Mouse (Mus musculus) CH12.LX (cell line): ENCODE measurements around the gene Rnf145. TPM values are rescaled to one million over a fixed set of nuclear protein-coding genes. Genes with fewer than 3 reads are reported as not detected.

Experiments used
- DNase-seq: peaks from one replicate; pipeline ENCODE4 v3.0.0-alpha.2; 2013; ENCODE audit errors: extremely low read depth
- H3K27ac ChIP-seq: 2 replicates; pipeline ENCODE4 v1.5.1; 2012; ENCODE audit warnings: low read depth, mild to moderate bottlenecking, control low read depth, moderate library complexity; ENCODE audit not compliant: insufficient read depth
- H3K27me3 ChIP-seq: replicated peaks from 2 replicates; pipeline ENCODE3; 2012; ENCODE audit warnings: inconsistent platforms
- H3K36me3 ChIP-seq, 2 experiments: replicated peaks in 1 of 2; 2 replicates each; pipeline versions ENCODE3 to v1.6.1; 2012; ENCODE audit warnings: inconsistent platforms in 1 of 2, low read length in 1 of 2, mild to moderate bottlenecking in 1 of 2, mixed read lengths in 1 of 2, moderate library complexity in 1 of 2; ENCODE audit not compliant: control insufficient read depth in 1 of 2, insufficient read depth in 1 of 2
- H3K4me1 ChIP-seq, 2 experiments: 2 replicates each; pipeline ENCODE4 v1.6.1; 2012; ENCODE audit warnings: inconsistent platforms in 1 of 2, moderate library complexity in 1 of 2; ENCODE audit not compliant: insufficient read depth in 2 of 2, control insufficient read depth in 1 of 2
- H3K4me2 ChIP-seq: 2 replicates; pipeline ENCODE4 v1.6.1; 2012; ENCODE audit warnings: low read depth, mild to moderate bottlenecking, control low read depth; ENCODE audit not compliant: poor library complexity, insufficient read depth, severe bottlenecking
- H3K4me3 ChIP-seq, 3 experiments: fragments of 150-350 bp in 1 of 3; sonication (generic) in 1 of 3; replicated peaks in 1 of 3; 2 replicates each; pipeline versions ENCODE3 to v1.5.1; 2011 to 2012; ENCODE audit warnings: low read depth in 2 of 3, low read length in 2 of 3, mild to moderate bottlenecking in 2 of 3, moderate library complexity in 2 of 3, control low read depth in 1 of 3, improper control_type of control experiment in 1 of 3, inconsistent platforms in 1 of 3, mixed read lengths in 1 of 3; ENCODE audit not compliant: poor library complexity in 1 of 3
- H3K79me2 ChIP-seq: replicated peaks from 2 replicates; pipeline ENCODE4 v1.6.1; 2012; ENCODE audit warnings: mild to moderate bottlenecking, moderate library complexity; ENCODE audit not compliant: control insufficient read depth, poor library complexity, insufficient read depth, severe bottlenecking; ENCODE audit errors: extremely low read depth
- H3K9ac ChIP-seq: 2 replicates; pipeline ENCODE4 v1.6.1; 2012; ENCODE audit warnings: low read depth, mild to moderate bottlenecking, control low read depth, moderate library complexity; ENCODE audit not compliant: insufficient read depth
- H3K9me3 ChIP-seq: replicated peaks from 2 replicates; pipeline ENCODE3; 2012; ENCODE audit warnings: low read length, inconsistent platforms, mixed read lengths
- BHLHE40 ChIP-seq: IDR thresholded peaks from 2 replicates; pipeline ENCODE4 v1.6.1; 2011; ENCODE audit warnings: mild to moderate bottlenecking, low read depth, low read length, improper control_type of control experiment
- CHD2 ChIP-seq: IDR thresholded peaks from 2 replicates; pipeline ENCODE4 v1.6.1; 2011; ENCODE audit warnings: low read length, improper control_type of control experiment
- CTCF ChIP-seq, 2 experiments: IDR thresholded peaks in 1 of 2; conservative IDR thresholded peaks in 1 of 2; 2 replicates each; pipeline ENCODE4 v1.5.1; 2011 to 2012; ENCODE audit warnings: low read depth in 2 of 2, low read length in 2 of 2, improper control_type of control experiment in 1 of 2, inconsistent platforms in 1 of 2, mild to moderate bottlenecking in 1 of 2, moderate library complexity in 1 of 2
- EP300 ChIP-seq: IDR thresholded peaks from 2 replicates; pipeline ENCODE4 v1.6.1; 2011; ENCODE audit warnings: low read length, improper control_type of control experiment
- JUN ChIP-seq: IDR thresholded peaks from 2 replicates; pipeline ENCODE4 v1.6.1; 2011; ENCODE audit warnings: low read depth, mild to moderate bottlenecking, low read length, improper control_type of control experiment, moderate library complexity; ENCODE audit not compliant: insufficient read depth
- JUND ChIP-seq: conservative IDR thresholded peaks from 2 replicates; pipeline ENCODE4 v1.6.1; 2011; ENCODE audit warnings: low read depth, low read length, improper control_type of control experiment
- KAT2A ChIP-seq: IDR thresholded peaks from 2 replicates; pipeline ENCODE4 v1.6.1; 2012; ENCODE audit warnings: low read length, improper control_type of control experiment, inconsistent platforms; ENCODE audit not compliant: insufficient replicate concordance
- MAFK ChIP-seq: IDR thresholded peaks from 2 replicates; pipeline ENCODE4 v1.6.1; 2011; ENCODE audit warnings: low read length, improper control_type of control experiment; ENCODE audit not compliant: insufficient replicate concordance
- MAX ChIP-seq: IDR thresholded peaks from 2 replicates; pipeline ENCODE4 v1.6.1; 2011; ENCODE audit warnings: low read length, improper control_type of control experiment
- MAZ ChIP-seq: IDR thresholded peaks from 2 replicates; pipeline ENCODE4 v1.6.1; 2012; ENCODE audit warnings: low read depth, mild to moderate bottlenecking, inconsistent platforms, low read length, improper control_type of control experiment, moderate library complexity
- MEF2A ChIP-seq: IDR thresholded peaks from 2 replicates; pipeline ENCODE4 v1.6.1; 2014; ENCODE audit warnings: low read depth, mild to moderate bottlenecking, inconsistent platforms, low read length, improper control_type of control experiment, borderline replicate concordance
- NELFE ChIP-seq: IDR thresholded peaks from 2 replicates; pipeline ENCODE4 v1.6.1; 2011; ENCODE audit warnings: low read depth, low read length, improper control_type of control experiment
- POLR2A ChIP-seq: IDR thresholded peaks from 2 replicates; pipeline ENCODE4 v1.6.1; 2011; ENCODE audit warnings: low read depth, mild to moderate bottlenecking, improper control_type of control experiment, low read length
- POLR2AphosphoS2 ChIP-seq: IDR thresholded peaks from 2 replicates; pipeline ENCODE4 v1.6.1; 2011; ENCODE audit warnings: low read depth, low read length, improper control_type of control experiment
- RAD21 ChIP-seq: IDR thresholded peaks from 2 replicates; pipeline ENCODE4 v1.6.1; 2011; ENCODE audit warnings: low read depth, mild to moderate bottlenecking, low read length, improper control_type of control experiment, moderate library complexity
- RCOR1 ChIP-seq: conservative IDR thresholded peaks from 2 replicates; pipeline ENCODE4 v1.6.1; 2012; ENCODE audit warnings: low read depth, mild to moderate bottlenecking, inconsistent platforms, low read length, improper control_type of control experiment
- SMC3 ChIP-seq: IDR thresholded peaks from 2 replicates; pipeline ENCODE4 v1.6.1; 2011; ENCODE audit warnings: low read depth, low read length, improper control_type of control experiment
- ZNF384 ChIP-seq: IDR thresholded peaks from 2 replicates; pipeline ENCODE4 v1.6.1; 2012; ENCODE audit warnings: low read depth, low read length, improper control_type of control experiment, inconsistent platforms
- dilution Hi-C: fragments of 300-500 bp; cut with MboI; formaldehyde crosslinking; loops from 2 replicates; pipeline ENCODE4 v1.14.3; 2020; ENCODE audit warnings: low sequenced_read_pairs; ENCODE audit not compliant: extremely low pct_unique_long_range_greater_than_20kb, extremely low pct_ligation_motif_present
- in situ Hi-C: fragments of 300-500 bp; cut with MboI; formaldehyde crosslinking; loops from 3 replicates; pipeline ENCODE4 v1.14.3; 2019; ENCODE audit warnings: low sequenced_read_pairs, low pct_ligation_motif_present, low pct_unique_long_range_greater_than_20kb, mixed read lengths
- polyA plus RNA-seq: library from polyadenylated mRNA; unstranded; fragments of >175 nt; gene quantifications from 2 replicates; pipeline ENCODE4 v1.2.1, GENCODE M21; 2012; ENCODE audit warnings: low read depth; ENCODE audit not compliant: insufficient read length
- total RNA-seq, 2 experiments: library from RNA; depleted of rRNA; stranded (reverse); fragments of 300-350 nt in 1 of 2; fragments of >200 nt in 1 of 2; gene quantifications; 2 replicates each; pipeline ENCODE4 v1.2.3; 2012 to 2014

The Rnf145 gene
- total and polyA plus RNA-seq, 3 experiments = 44.3 to 60.5 (median 44.5) TPM

GRCm38 (mm10) chr11:44514666-44515065, 4.1 kb upstream of the Rnf145 start:
- no peak overlapping the region for H3K4me2 ChIP-seq
- no peak overlapping the region for H3K9ac ChIP-seq
- peaks cover 8% of the 10 kb centered on the region for H3K79me2 ChIP-seq
- no peaks in the 10 kb centered on the region for H3K27me3 ChIP-seq
- H3K36me3 ChIP-seq = no peaks in the 10 kb centered on the region
- H3K9me3 ChIP-seq = peaks cover 3% of the 10 kb centered on the region
- no peak overlapping the region for H3K27ac ChIP-seq
- dilution Hi-C loops (no loop called here), in situ Hi-C loops (no loop called here)
- TF ChIP-seq MAFK = no peak
- TF ChIP-seq SMC3 = no peak
- no peak for TF ChIP-seq RAD21
- TF ChIP-seq RCOR1 = no peak
- TF ChIP-seq POLR2A = no peak
- no peak for TF ChIP-seq MAZ
- no peak overlapping the region for H3K4me3 ChIP-seq
- no peak for DNase-seq
- H3K4me1 ChIP-seq = peaks cover 6 to 20% of the 10 kb centered on the region in 2 experiments

- no peak overlapping the region for H3K4me2 ChIP-seq
- TF ChIP-seq JUN (no peak), CHD2 (no peak), NELFE (no peak), JUND (no peak), MAZ (no peak), ZNF384 (peak; percentile 89), SMC3 (no peak), POLR2AphosphoS2 (no peak), EP300 (peak; percentile 11; the same call in 1 of the 2 replicates), CTCF (conservative IDR thresholded peaks at IDR 0.05 in 1 of 2, IDR thresholded peaks at IDR 0.05 in 1 of 2; ENCODE audit: low read depth in 2 of 2, low read length in 2 of 2) (no peak), MAFK (no peak), RAD21 (no peak)
Measured at GRCm38 (mm10) chr11:44516362-44516761, 2.4 kb upstream of the Rnf145 start.

GRCm38 (mm10) chr11:44517561-44518280, 1.0 kb upstream of the Rnf145 start:
- peaks cover 3% of the 10 kb centered on the region for H3K9me3 ChIP-seq
- dilution Hi-C loops (no loop called here), in situ Hi-C loops (no loop called here)
- no peaks in the 10 kb centered on the region for H3K27me3 ChIP-seq
- H3K4me3 ChIP-seq = peak overlapping the region; percentile 89 to 98 (median 92)
- H3K9ac ChIP-seq = peak overlapping the region; percentile 98
- H3K4me1 ChIP-seq = peaks cover 6 to 34% of the 10 kb centered on the region in 2 experiments
- peak; percentile 39 for DNase-seq
- TF ChIP-seq MAX (no peak), BHLHE40 (no peak), EP300 (peak; percentile 31; the same call in 1 of the 2 replicates), SMC3 (peak; percentile 25), MEF2A (0 out of 2 replicates have a peak, but pooled peaks have one; percentile 13), KAT2A (0 out of 2 replicates have a peak, but pooled peaks have one; percentile 27), CTCF (conservative IDR thresholded peaks at IDR 0.05 in 1 of 2, IDR thresholded peaks at IDR 0.05 in 1 of 2; ENCODE audit: low read depth in 2 of 2, low read length in 2 of 2) (peak in 1 of 2 experiments; percentile 34; a peak in 2 of 4 replicates), CHD2 (peak; percentile 23; the same call in 1 of the 2 replicates)
- TF ChIP-seq, all 38 proteins: peak for 6
- Histone ChIP-seq H3K79me2 (peaks cover 32% of the 10 kb centered on the region), H3K27ac (no peak overlapping the region), H3K36me3 (peaks cover 0 to 5% of the 10 kb centered on the region in 2 experiments), H3K4me2 (peak overlapping the region; percentile 96; the same call in 1 of the 2 replicates)

More at GRCm38 (mm10) chr11:44516362-44516761, 2.4 kb upstream of the Rnf145 start:
- H3K4me3 ChIP-seq = no peak overlapping the region
- peaks cover 3% of the 10 kb centered on the region for H3K9me3 ChIP-seq
- H3K27me3 ChIP-seq = no peaks in the 10 kb centered on the region
- peaks cover 22% of the 10 kb centered on the region for H3K79me2 ChIP-seq
- dilution Hi-C loops (no loop called here), in situ Hi-C loops (no loop called here)
- no peaks in the 10 kb centered on the region for H3K36me3 ChIP-seq
- no peak overlapping the region for H3K9ac ChIP-seq
- peaks cover 6 to 24% of the 10 kb centered on the region in 2 experiments for H3K4me1 ChIP-seq
- no peak overlapping the region for H3K27ac ChIP-seq
- DNase-seq = no peak
